Mouse (Mus musculus): ENCODE results near the gene Trip12. TPM values are rescaled to one million over a fixed set of nuclear protein-coding genes. Genes with fewer than 3 reads are reported as not detected.

Gene Trip12
- polyA plus RNA-seq, 1 experiment from 2014 or later: 85.8 TPM

DNA sequence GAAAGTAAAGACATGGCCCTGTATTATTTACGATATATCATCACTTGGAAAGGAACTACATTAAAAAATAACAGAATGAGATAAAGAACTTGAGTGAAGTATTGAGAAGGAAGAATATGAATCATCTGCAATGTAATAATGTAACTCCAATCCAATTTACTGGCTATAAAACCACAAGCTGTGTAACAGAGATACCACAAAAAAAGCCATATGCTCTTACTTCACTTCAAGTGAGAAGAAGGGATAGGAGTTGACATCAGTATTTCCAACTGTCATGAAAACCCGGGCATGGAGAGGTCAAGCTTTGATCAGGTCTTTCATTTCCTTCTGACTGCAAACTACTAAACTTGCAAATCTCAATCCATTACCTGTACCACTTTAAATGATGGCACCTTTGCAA is 48.9 kb downstream of the Trip12 start:
- no peak overlapping the region for H3K4me3 ChIP-seq (ENCODE audit: low read length)
- H3K9me3 ChIP-seq (ENCODE audit: control insufficient read depth, low read length): no peaks in the 10 kb centered on the region
- H3K27me3 ChIP-seq (ENCODE audit: control insufficient read depth, insufficient read depth, low read length): no peaks in the 10 kb centered on the region
- no peak overlapping the region for H3K27ac ChIP-seq (ENCODE audit: low read depth, low read length)
- no peak overlapping the region for H3K4me2 ChIP-seq (replicated peaks; ENCODE audit: low read depth, low read length)
- H3K36me3 ChIP-seq (ENCODE audit: control insufficient read depth, insufficient read depth, low read length): peaks cover 46% of the 10 kb centered on the region
- ATAC-seq (ENCODE audit: low FRiP score, low TSS enrichment): no peak
- H3K9ac ChIP-seq (ENCODE audit: low read depth, low read length): no peak overlapping the region
- WGBS: 89% methylated on average over 2 of the region's 2 CpGs
- H3K4me1 ChIP-seq (ENCODE audit: control insufficient read depth, insufficient read depth, low read length): no peaks in the 10 kb centered on the region

DNA sequence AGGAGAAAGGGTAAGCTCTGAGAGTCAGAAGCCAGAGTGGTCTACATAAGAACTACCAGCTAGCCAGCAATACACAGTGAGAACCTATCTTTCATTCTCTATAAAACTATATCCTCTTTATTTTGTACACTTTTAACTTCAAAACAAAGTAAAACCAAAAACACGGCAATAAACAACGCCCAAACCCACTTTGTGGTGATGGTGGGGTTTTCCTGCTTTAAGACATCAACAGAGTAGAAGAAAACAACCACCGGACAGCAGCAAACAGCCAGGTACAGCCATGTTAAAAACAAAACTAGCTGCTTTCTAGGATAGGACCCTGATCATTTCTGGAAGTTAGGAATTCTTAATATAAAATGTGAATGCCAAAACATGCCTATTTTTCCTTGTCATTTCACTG is 59.7 kb downstream of the Trip12 start:
- Histone ChIP-seq H3K36me3 (ENCODE audit: control insufficient read depth, insufficient read depth, low read length) (peaks cover 29% of the 10 kb centered on the region), H3K4me2 (replicated peaks; ENCODE audit: low read depth, low read length) (no peak overlapping the region), H3K9ac (ENCODE audit: low read depth, low read length) (no peak overlapping the region), H3K27me3 (ENCODE audit: control insufficient read depth, insufficient read depth, low read length) (no peaks in the 10 kb centered on the region), H3K4me1 (ENCODE audit: control insufficient read depth, insufficient read depth, low read length) (no peaks in the 10 kb centered on the region), H3K4me3 (ENCODE audit: low read length) (no peak overlapping the region), H3K27ac (ENCODE audit: low read depth, low read length) (no peak overlapping the region), H3K9me3 (ENCODE audit: control insufficient read depth, low read length) (no peaks in the 10 kb centered on the region)
- WGBS: 98% methylated on average over 3 of the region's 3 CpGs
- ATAC-seq (ENCODE audit: low FRiP score, low TSS enrichment): no peak

DNA sequence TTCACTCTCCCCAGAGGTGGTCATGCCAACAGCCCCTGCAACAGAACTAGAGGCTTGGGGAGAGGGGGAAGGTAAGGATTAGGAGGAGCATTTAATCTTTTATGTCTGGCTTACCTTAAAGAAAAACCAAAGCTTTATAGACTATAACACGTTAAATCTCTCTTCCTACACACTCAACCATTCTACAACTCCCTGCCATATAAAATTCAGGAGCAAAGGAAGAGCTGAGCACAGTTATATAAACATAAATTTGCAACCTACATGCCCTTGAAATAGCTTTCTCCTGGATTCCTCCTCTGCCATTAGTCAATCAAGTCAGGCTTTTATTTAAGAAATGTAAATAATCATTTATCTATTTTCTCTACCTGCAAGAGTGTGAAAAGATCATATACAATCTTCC is 62.9 kb downstream of the Trip12 start:
- Histone ChIP-seq H3K27ac (ENCODE audit: low read depth, low read length) (no peak overlapping the region), H3K9me3 (ENCODE audit: control insufficient read depth, low read length) (no peaks in the 10 kb centered on the region), H3K27me3 (ENCODE audit: control insufficient read depth, insufficient read depth, low read length) (no peaks in the 10 kb centered on the region), H3K4me2 (replicated peaks; ENCODE audit: low read depth, low read length) (no peak overlapping the region), H3K36me3 (ENCODE audit: control insufficient read depth, insufficient read depth, low read length) (peaks cover 22% of the 10 kb centered on the region), H3K4me3 (ENCODE audit: low read length) (no peak overlapping the region), H3K9ac (ENCODE audit: low read depth, low read length) (no peak overlapping the region), H3K4me1 (ENCODE audit: control insufficient read depth, insufficient read depth, low read length) (no peaks in the 10 kb centered on the region)
- no peak for ATAC-seq (ENCODE audit: low FRiP score, low TSS enrichment)
- 78% methylated on average over 1 of the region's 1 CpGs for WGBS

DNA sequence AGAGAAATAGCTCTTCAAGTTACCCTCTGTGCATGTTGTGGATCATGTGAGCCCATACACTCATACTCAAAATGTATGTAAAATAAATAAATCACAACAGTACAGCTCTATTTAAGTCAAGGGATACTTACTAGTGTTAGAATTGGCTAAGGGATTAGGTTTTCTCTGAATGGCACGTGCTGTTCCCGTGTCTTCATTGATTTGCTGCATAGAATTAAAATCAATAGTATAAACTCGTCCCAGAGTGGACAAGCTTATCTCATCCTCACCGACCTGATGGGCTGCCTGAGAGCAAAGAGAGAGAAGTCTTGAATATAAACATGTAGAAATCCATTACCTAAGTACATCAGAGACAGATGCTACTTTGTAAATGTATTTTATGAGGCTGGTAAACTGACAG is 81.5 kb downstream of the Trip12 start:
- Histone ChIP-seq H3K9me3 (ENCODE audit: control insufficient read depth, low read length) (no peaks in the 10 kb centered on the region), H3K4me1 (ENCODE audit: control insufficient read depth, insufficient read depth, low read length) (no peaks in the 10 kb centered on the region), H3K4me3 (ENCODE audit: low read length) (no peak overlapping the region), H3K27ac (ENCODE audit: low read depth, low read length) (no peak overlapping the region), H3K4me2 (replicated peaks; ENCODE audit: low read depth, low read length) (no peak overlapping the region), H3K36me3 (ENCODE audit: control insufficient read depth, insufficient read depth, low read length) (peaks cover 71% of the 10 kb centered on the region), H3K27me3 (ENCODE audit: control insufficient read depth, insufficient read depth, low read length) (no peaks in the 10 kb centered on the region), H3K9ac (ENCODE audit: low read depth, low read length) (no peak overlapping the region)
- 93% methylated on average over 4 of the region's 4 CpGs for WGBS
- ATAC-seq (ENCODE audit: low FRiP score, low TSS enrichment): no peak

DNA sequence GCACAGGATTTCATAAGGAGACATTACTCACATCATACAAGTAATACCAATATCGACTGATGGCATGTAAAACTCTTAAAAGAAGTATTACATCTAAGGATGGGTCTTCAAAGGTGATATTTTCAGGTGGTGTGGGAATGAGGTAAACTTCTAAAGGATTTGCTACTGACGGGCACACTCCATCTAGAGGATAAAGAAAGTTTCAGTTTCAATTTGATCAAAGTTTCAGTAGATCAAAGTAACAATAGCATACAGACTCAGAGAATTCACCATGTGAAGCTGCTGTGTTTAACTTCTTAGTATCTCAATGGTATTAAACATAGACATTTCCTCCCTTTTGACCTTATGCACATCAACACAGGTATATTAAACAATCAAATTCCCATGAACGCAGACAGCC is 98.2 kb downstream of the Trip12 start:
- Histone ChIP-seq H3K36me3 (ENCODE audit: control insufficient read depth, insufficient read depth, low read length) (peaks cover 72% of the 10 kb centered on the region), H3K4me3 (ENCODE audit: low read length) (no peak overlapping the region), H3K27me3 (ENCODE audit: control insufficient read depth, insufficient read depth, low read length) (no peaks in the 10 kb centered on the region), H3K27ac (ENCODE audit: low read depth, low read length) (no peak overlapping the region), H3K9me3 (ENCODE audit: control insufficient read depth, low read length) (no peaks in the 10 kb centered on the region), H3K9ac (ENCODE audit: low read depth, low read length) (no peak overlapping the region), H3K4me1 (ENCODE audit: control insufficient read depth, insufficient read depth, low read length) (no peaks in the 10 kb centered on the region), H3K4me2 (replicated peaks; ENCODE audit: low read depth, low read length) (no peak overlapping the region)
- WGBS: 96% methylated on average over 3 of the region's 3 CpGs
- ATAC-seq (ENCODE audit: low FRiP score, low TSS enrichment): no peak

DNA sequence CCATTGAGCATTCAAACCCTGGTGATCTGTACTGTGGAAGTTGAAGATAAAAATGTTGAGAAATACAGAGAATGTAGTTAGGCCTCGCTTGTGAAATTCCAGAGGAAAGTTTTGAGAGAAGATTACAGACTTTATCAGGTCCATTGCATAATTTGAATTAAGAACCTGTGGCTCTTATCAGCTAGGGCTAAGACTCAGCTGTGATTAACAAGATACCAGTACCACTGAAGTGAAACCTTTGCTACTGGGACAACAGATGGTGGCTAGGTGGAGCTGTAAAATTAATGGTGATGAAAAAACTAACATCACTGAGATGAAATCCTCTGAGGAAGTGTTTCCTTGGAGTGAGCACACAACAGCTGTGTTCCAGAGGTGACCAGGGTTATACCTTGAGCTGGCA is 100.2 kb downstream of the Trip12 start:
- no peak for ATAC-seq (ENCODE audit: low FRiP score, low TSS enrichment)
- WGBS: 87% methylated on average over 1 of the region's 1 CpGs
- no peaks in the 10 kb centered on the region for H3K9me3 ChIP-seq (ENCODE audit: control insufficient read depth, low read length)
- H3K4me2 ChIP-seq (replicated peaks; ENCODE audit: low read depth, low read length): no peak overlapping the region
- H3K36me3 ChIP-seq (ENCODE audit: control insufficient read depth, insufficient read depth, low read length): peaks cover 72% of the 10 kb centered on the region
- H3K27ac ChIP-seq (ENCODE audit: low read depth, low read length): no peak overlapping the region
- no peaks in the 10 kb centered on the region for H3K4me1 ChIP-seq (ENCODE audit: control insufficient read depth, insufficient read depth, low read length)
- H3K9ac ChIP-seq (ENCODE audit: low read depth, low read length): no peak overlapping the region
- H3K4me3 ChIP-seq (ENCODE audit: low read length): no peak overlapping the region
- H3K27me3 ChIP-seq (ENCODE audit: control insufficient read depth, insufficient read depth, low read length): no peaks in the 10 kb centered on the region

DNA sequence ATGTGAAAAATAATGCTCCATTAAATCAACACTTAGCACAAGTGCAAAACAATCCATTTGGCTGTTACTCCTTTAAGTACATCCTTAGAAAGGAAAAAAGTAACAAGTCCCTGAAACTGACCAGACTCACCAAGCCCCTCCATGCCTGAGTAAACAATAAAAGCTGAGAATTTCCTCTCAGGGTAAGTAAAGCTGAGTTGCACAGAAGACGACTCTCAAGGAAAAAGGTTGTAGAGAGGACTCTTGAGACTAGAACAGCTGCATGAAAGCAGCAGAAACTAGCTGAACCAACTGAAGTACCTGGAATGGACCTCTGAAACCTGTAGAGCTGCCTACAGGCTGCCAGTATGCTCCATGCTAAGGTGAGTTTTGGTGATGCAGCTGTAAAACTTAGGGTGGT is 103.2 kb downstream of the Trip12 start:
- no peak overlapping the region for H3K4me2 ChIP-seq (replicated peaks; ENCODE audit: low read depth, low read length)
- no peak overlapping the region for H3K9ac ChIP-seq (ENCODE audit: low read depth, low read length)
- H3K4me3 ChIP-seq (ENCODE audit: low read length): no peak overlapping the region
- no peak for ATAC-seq (ENCODE audit: low FRiP score, low TSS enrichment)
- no peaks in the 10 kb centered on the region for H3K27me3 ChIP-seq (ENCODE audit: control insufficient read depth, insufficient read depth, low read length)
- H3K4me1 ChIP-seq (ENCODE audit: control insufficient read depth, insufficient read depth, low read length): no peaks in the 10 kb centered on the region
- WGBS: 53% methylated on average over 1 of the region's 1 CpGs
- no peaks in the 10 kb centered on the region for H3K9me3 ChIP-seq (ENCODE audit: control insufficient read depth, low read length)
- H3K27ac ChIP-seq (ENCODE audit: low read depth, low read length): no peak overlapping the region
- peaks cover 67% of the 10 kb centered on the region for H3K36me3 ChIP-seq (ENCODE audit: control insufficient read depth, insufficient read depth, low read length)

DNA sequence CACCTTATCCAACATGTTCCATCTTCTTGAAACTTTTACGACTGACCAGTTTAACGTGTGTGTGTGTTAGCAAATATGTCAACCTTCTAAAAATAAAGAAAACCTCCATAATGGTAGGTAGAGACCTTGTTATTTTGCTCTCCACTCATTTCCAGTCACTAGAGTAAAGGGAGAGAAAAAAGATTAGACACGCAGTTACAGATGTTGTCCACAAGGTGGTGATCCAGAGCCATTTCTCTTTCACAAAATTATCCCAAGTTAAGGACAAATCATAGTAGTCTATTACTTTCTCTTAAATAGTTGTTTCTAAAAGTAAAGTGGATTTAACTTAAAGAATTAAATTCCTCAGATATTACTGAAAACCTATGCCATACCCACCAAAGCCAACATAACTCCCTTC is 106.5 kb downstream of the Trip12 start:
- peaks cover 58% of the 10 kb centered on the region for H3K36me3 ChIP-seq (ENCODE audit: control insufficient read depth, insufficient read depth, low read length)

DNA sequence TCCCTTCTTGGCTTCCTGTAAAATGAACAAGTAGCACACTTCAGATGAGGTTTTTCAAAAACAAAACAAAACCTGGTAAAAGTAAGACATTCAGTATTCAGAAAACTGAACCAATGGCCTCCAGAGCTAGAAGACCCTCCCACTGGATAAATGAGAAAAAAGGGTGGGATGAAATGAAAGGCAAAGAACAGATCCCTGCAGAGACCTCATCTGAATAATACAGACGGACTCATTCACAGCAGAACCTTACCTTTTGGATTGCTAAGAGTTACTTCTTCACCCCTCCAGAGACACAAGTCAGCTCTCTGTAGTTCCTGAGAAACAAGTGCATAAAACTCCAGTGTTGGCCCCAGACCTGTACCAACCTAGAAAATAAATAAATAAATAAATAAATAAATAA is 108.6 kb downstream of the Trip12 start:
- no peaks in the 10 kb centered on the region for H3K27me3 ChIP-seq (ENCODE audit: control insufficient read depth, insufficient read depth, low read length)
- no peak overlapping the region for H3K4me2 ChIP-seq (replicated peaks; ENCODE audit: low read depth, low read length)
- H3K4me1 ChIP-seq (ENCODE audit: control insufficient read depth, insufficient read depth, low read length): no peaks in the 10 kb centered on the region
- H3K9me3 ChIP-seq (ENCODE audit: control insufficient read depth, low read length): no peaks in the 10 kb centered on the region
- no peak overlapping the region for H3K4me3 ChIP-seq (ENCODE audit: low read length)
- no peak overlapping the region for H3K27ac ChIP-seq (ENCODE audit: low read depth, low read length)
- no peak overlapping the region for H3K9ac ChIP-seq (ENCODE audit: low read depth, low read length)
- ATAC-seq (ENCODE audit: low FRiP score, low TSS enrichment): no peak
- peaks cover 56% of the 10 kb centered on the region for H3K36me3 ChIP-seq (ENCODE audit: control insufficient read depth, insufficient read depth, low read length)
- 96% methylated on average over 1 of the region's 1 CpGs for WGBS

More for the DNA sequence above, 106.5 kb downstream of the Trip12 start:
- no peak for ATAC-seq (ENCODE audit: low FRiP score, low TSS enrichment)
- Histone ChIP-seq H3K4me1 (ENCODE audit: control insufficient read depth, insufficient read depth, low read length) (no peaks in the 10 kb centered on the region), H3K4me2 (replicated peaks; ENCODE audit: low read depth, low read length) (no peak overlapping the region), H3K27ac (ENCODE audit: low read depth, low read length) (no peak overlapping the region), H3K9ac (ENCODE audit: low read depth, low read length) (no peak overlapping the region), H3K27me3 (ENCODE audit: control insufficient read depth, insufficient read depth, low read length) (no peaks in the 10 kb centered on the region), H3K4me3 (ENCODE audit: low read length) (no peak overlapping the region), H3K9me3 (ENCODE audit: control insufficient read depth, low read length) (no peaks in the 10 kb centered on the region)
- 65% methylated on average over 3 of the region's 3 CpGs for WGBS

DNA sequence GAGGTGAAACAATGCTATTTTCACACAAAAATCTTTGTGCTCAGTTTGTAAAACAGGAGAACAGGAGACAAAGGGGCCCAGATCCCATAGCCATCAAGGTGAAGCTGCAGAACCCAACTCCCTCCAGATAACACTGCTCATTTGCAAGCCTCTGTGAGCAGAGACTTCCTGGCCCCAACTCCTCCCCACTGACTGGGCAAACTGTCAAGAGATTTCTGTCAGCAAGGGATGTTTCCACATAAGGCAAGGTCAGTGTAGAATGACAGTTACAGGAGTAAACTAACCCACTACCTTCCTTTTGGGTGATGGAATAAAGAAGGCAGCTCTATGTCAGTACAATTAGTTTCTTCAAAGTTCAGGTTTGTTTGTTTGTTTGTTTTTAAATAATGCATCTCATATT is 117.5 kb downstream of the Trip12 start:
- Histone ChIP-seq H3K9me3 (ENCODE audit: control insufficient read depth, low read length) (no peaks in the 10 kb centered on the region), H3K4me1 (ENCODE audit: control insufficient read depth, insufficient read depth, low read length) (no peaks in the 10 kb centered on the region), H3K36me3 (ENCODE audit: control insufficient read depth, insufficient read depth, low read length) (peaks cover 48% of the 10 kb centered on the region), H3K4me2 (replicated peaks; ENCODE audit: low read depth, low read length) (no peak overlapping the region), H3K9ac (ENCODE audit: low read depth, low read length) (no peak overlapping the region), H3K27me3 (ENCODE audit: control insufficient read depth, insufficient read depth, low read length) (no peaks in the 10 kb centered on the region), H3K4me3 (ENCODE audit: low read length) (no peak overlapping the region), H3K27ac (ENCODE audit: low read depth, low read length) (no peak overlapping the region)
- no peak for ATAC-seq (ENCODE audit: low FRiP score, low TSS enrichment)
